Comparison of ENCODE assay signal across 11 mouse cellular contexts in genomic region chr6:54463701-54464458, GRCm38 (mm10). TPM values are rescaled to one million over a fixed set of nuclear protein-coding genes. Genes with fewer than 3 reads are reported as not detected.
DNase-seq lines count a peak whose midpoint lies in the region; ATAC-seq and TF ChIP-seq lines count a peak whose summit lies in the region.
"Had no signal": no experiment of that assay in that cellular context is flagged by ENCODE, and none has a peak within 500 bp of the region (broad histone marks: within the 10 kb centered on the region; RNA-seq: fewer than 3 reads in every experiment).

No protein-coding gene starts in this region.

- 68% methylated on average over 8 of the region's 8 CpGs for WGBS in forebrain, embryonic 11.5 days
- WGBS in forebrain, embryonic 10.5 days = 77% methylated on average over 8 of the region's 8 CpGs
- 52% methylated on average over 8 of the region's 8 CpGs for WGBS in liver, adult 2 months
- 49% methylated on average over 8 of the region's 8 CpGs for WGBS in forebrain, embryonic 14.5 days
- WGBS in lung, postnatal 0 days = 51% methylated on average over 8 of the region's 8 CpGs
- WGBS in kidney, embryonic 16.5 days = 61% methylated on average over 8 of the region's 8 CpGs

- no peak overlapping the region for H3K4me3 ChIP-seq in forebrain, embryonic 11.5 days (ENCODE audit: low read depth, low read length)
- no peak overlapping the region for H3K4me3 ChIP-seq in forebrain, embryonic 10.5 days
- no peak overlapping the region for H3K4me3 ChIP-seq in liver, adult 2 months (ENCODE audit: insufficient read depth, low read depth, low read length)
- no peak overlapping the region for H3K4me3 ChIP-seq in forebrain, embryonic 14.5 days (ENCODE audit: low read depth, low read length)
- no peak overlapping the region for H3K4me3 ChIP-seq in lung, postnatal 0 days (ENCODE audit: low read depth, low read length)
- no peak overlapping the region for H3K4me3 ChIP-seq in kidney, embryonic 16.5 days (ENCODE audit: low read length)

- no peaks in the 10 kb centered on the region for H3K4me1 ChIP-seq in forebrain, embryonic 11.5 days (replicated peaks; ENCODE audit: control insufficient read depth, insufficient read depth, low read length)
- peaks cover 8% of the 10 kb centered on the region for H3K4me1 ChIP-seq in forebrain, embryonic 10.5 days
- peaks cover 24% of the 10 kb centered on the region for H3K4me1 ChIP-seq in liver, adult 2 months (ENCODE audit: control insufficient read depth, insufficient read depth, low read length)
- H3K4me1 ChIP-seq in forebrain, embryonic 14.5 days (ENCODE audit: control insufficient read depth, insufficient read depth, low read length) = peaks cover 12% of the 10 kb centered on the region
- no peaks in the 10 kb centered on the region for H3K4me1 ChIP-seq in lung, postnatal 0 days (ENCODE audit: insufficient read depth, low read depth, low read length)
- H3K4me1 ChIP-seq in kidney, embryonic 16.5 days (ENCODE audit: insufficient read depth, low read length) = no peaks in the 10 kb centered on the region

- H3K27me3 ChIP-seq in forebrain, embryonic 11.5 days (ENCODE audit: control insufficient read depth, insufficient read depth, low read length) = no peaks in the 10 kb centered on the region
- H3K27me3 ChIP-seq in forebrain, embryonic 10.5 days (ENCODE audit: poor library complexity, severe bottlenecking) = peaks cover 4% of the 10 kb centered on the region; the same call in 1 of the 2 replicates
- H3K27me3 ChIP-seq in liver, adult 2 months (ENCODE audit: control insufficient read depth, insufficient read depth, low read length) = no peaks in the 10 kb centered on the region
- H3K27me3 ChIP-seq in forebrain, embryonic 14.5 days (replicated peaks; ENCODE audit: control insufficient read depth, insufficient read depth, low read length) = 0 out of 2 replicates have a peak, but pooled peaks cover 3% of the 10 kb centered on the region
- no peaks in the 10 kb centered on the region for H3K27me3 ChIP-seq in lung, postnatal 0 days (replicated peaks; ENCODE audit: insufficient read depth, low read length)
- no peaks in the 10 kb centered on the region for H3K27me3 ChIP-seq in kidney, embryonic 16.5 days (ENCODE audit: insufficient read depth, low read length)

- H3K27ac ChIP-seq in forebrain, embryonic 11.5 days (ENCODE audit: low read depth, low read length) = no peak overlapping the region
- H3K27ac ChIP-seq in forebrain, embryonic 10.5 days = no peak overlapping the region
- no peak overlapping the region for H3K27ac ChIP-seq in liver, adult 2 months (replicated peaks; ENCODE audit: insufficient read depth, low read depth, low read length)
- H3K27ac ChIP-seq in forebrain, embryonic 14.5 days (ENCODE audit: low read depth, low read length) = no peak overlapping the region
- H3K27ac ChIP-seq in lung, postnatal 0 days (ENCODE audit: low read length) = no peak overlapping the region
- H3K27ac ChIP-seq in kidney, embryonic 16.5 days (ENCODE audit: low read length) = no peak overlapping the region

- H3K9me3 ChIP-seq in forebrain, embryonic 11.5 days (ENCODE audit: control insufficient read depth, low read length) = no peaks in the 10 kb centered on the region
- no peaks in the 10 kb centered on the region for H3K9me3 ChIP-seq in forebrain, embryonic 10.5 days
- no peaks in the 10 kb centered on the region for H3K9me3 ChIP-seq in forebrain, embryonic 14.5 days (replicated peaks; ENCODE audit: control insufficient read depth, low read length)
- H3K9me3 ChIP-seq in lung, postnatal 0 days (ENCODE audit: low read length) = no peaks in the 10 kb centered on the region
- H3K9me3 ChIP-seq in kidney, embryonic 16.5 days (ENCODE audit: low read length) = no peaks in the 10 kb centered on the region

- no peak for TF ChIP-seq POLR2A in liver, adult 2 months (IDR thresholded peaks at IDR 0.05; ENCODE audit: extremely low read depth, insufficient read depth, low read length)

- peak; percentile 29 for DNase-seq in forebrain, embryonic 11.5 days (ENCODE audit: low spot score)
- DNase-seq in forebrain, embryonic 10.5 days (ENCODE audit: extremely low spot score, low spot score) = no peak
- peak; percentile 85 for DNase-seq in liver, adult 2 months (ENCODE audit: extremely low read depth, low read depth, low spot score)
- DNase-seq in liver = no peak
- peak; percentile 82 for DNase-seq in forebrain, embryonic 14.5 days (ENCODE audit: low spot score)
- peak; percentile 77 for DNase-seq in lung, postnatal 0 days (ENCODE audit: low spot score)
- DNase-seq in urinary bladder, postnatal 14 days (ENCODE audit: low spot score) = no peak
- DNase-seq: kidney, adult 2 months had no signal

- H3K79me2 ChIP-seq in liver, adult 2 months (ENCODE audit: control insufficient read depth, insufficient read depth, low read length) = peaks cover 5% of the 10 kb centered on the region; the same call in 1 of the 2 replicates

- no peak for ATAC-seq in forebrain, embryonic 11.5 days (replicated peaks; ENCODE audit: low FRiP score)
- peak; percentile 37; the same call in 1 of the 2 replicates for ATAC-seq in forebrain, embryonic 14.5 days
- peak; percentile 58 for ATAC-seq in lung, postnatal 0 days
- ATAC-seq in kidney, embryonic 16.5 days (ENCODE audit: low FRiP score, low TSS enrichment) = no peak

- TF ChIP-seq EP300 in lung, postnatal 0 days (IDR thresholded peaks at IDR 0.05) = no peak

- no peaks in the 10 kb centered on the region for H3K36me3 ChIP-seq in forebrain, embryonic 11.5 days (ENCODE audit: control insufficient read depth, insufficient read depth, low read length)
- H3K36me3 ChIP-seq in forebrain, embryonic 10.5 days (replicated peaks) = no peaks in the 10 kb centered on the region
- H3K36me3 ChIP-seq in liver, adult 2 months (ENCODE audit: control insufficient read depth, insufficient read depth, low read length) = no peaks in the 10 kb centered on the region
- H3K36me3 ChIP-seq in forebrain, embryonic 14.5 days (ENCODE audit: control insufficient read depth, insufficient read depth, low read length) = no peaks in the 10 kb centered on the region
- H3K36me3 ChIP-seq in lung, postnatal 0 days (ENCODE audit: insufficient read depth, low read length) = no peaks in the 10 kb centered on the region
- H3K36me3 ChIP-seq in kidney, embryonic 16.5 days (ENCODE audit: insufficient read depth, low read length) = no peaks in the 10 kb centered on the region

- TF ChIP-seq CTCF in liver, adult 2 months (IDR thresholded peaks at IDR 0.05; ENCODE audit: low read depth, low read length) = no peak
- no peak for TF ChIP-seq CTCF in lung, postnatal 0 days (IDR thresholded peaks at IDR 0.05)

- no peak overlapping the region for H3K4me2 ChIP-seq in forebrain, embryonic 11.5 days (ENCODE audit: low read depth, low read length, severe bottlenecking)
- no peak overlapping the region for H3K4me2 ChIP-seq in forebrain, embryonic 14.5 days (ENCODE audit: low read length)
- no peak overlapping the region for H3K4me2 ChIP-seq in lung, postnatal 0 days (replicated peaks; ENCODE audit: low read depth, low read length)
- no peak overlapping the region for H3K4me2 ChIP-seq in kidney, embryonic 16.5 days (replicated peaks; ENCODE audit: low read depth, low read length)

- no peak overlapping the region for H3K9ac ChIP-seq in forebrain, embryonic 11.5 days (ENCODE audit: low read length)
- H3K9ac ChIP-seq in liver, adult 2 months (ENCODE audit: low read depth, low read length) = no peak overlapping the region
- no peak overlapping the region for H3K9ac ChIP-seq in forebrain, embryonic 14.5 days (ENCODE audit: low read length)
- no peak overlapping the region for H3K9ac ChIP-seq in lung, postnatal 0 days (replicated peaks; ENCODE audit: low read depth)
- no peak overlapping the region for H3K9ac ChIP-seq in kidney, embryonic 16.5 days (replicated peaks; ENCODE audit: low read length)

RNA-seq across cellular contexts. Expression of gene Wipf3, which starts 34.5 kb away (rescaled TPM):
- polyA plus RNA-seq in forebrain, embryonic 11.5 days (2014; fragmentation: Nextera tagmentation; extraction: Ambion mirVana) = 0.96 and 1.3 TPM in 2 replicates
- 0.72 and 0.90 TPM in 2 replicates for polyA plus RNA-seq in forebrain, embryonic 10.5 days (2016; fragmentation: Nextera tagmentation; extraction: Ambion mirVana)
- 6.0 and 6.4 TPM in 2 replicates for total RNA-seq in liver, adult 2 months (2014; rRNA removed)
- 2.0 and 2.3 TPM in 2 replicates for polyA plus RNA-seq in liver, adult 2 months (2012; rRNA removed)
- 2.6 and 3.0 TPM in 2 replicates for polyA plus RNA-seq in forebrain, embryonic 14.5 days (2014; fragmentation: Nextera tagmentation; extraction: Ambion mirVana)
- 2.7 and 3.7 TPM in 2 replicates for polyA plus RNA-seq in lung, postnatal 0 days (2015; fragmentation: Nextera tagmentation; extraction: Ambion mirVana)
- 3.1 and 3.2 TPM in 2 replicates for polyA plus RNA-seq in kidney, embryonic 16.5 days (2015; fragmentation: Nextera tagmentation; extraction: Ambion mirVana)
- total RNA-seq: megakaryocyte progenitor cell, adult 5-6 weeks; neutrophil, adult 5-6 weeks had no signal

Comparison
In these comparisons a context has a peak if more than half of its experiments do, and no peak if none do; other contexts are left out.
1. ATAC-seq: peak in forebrain, embryonic 14.5 days (single experiment) and lung, postnatal 0 days (single experiment); none in forebrain, embryonic 11.5 days (single experiment) and kidney, embryonic 16.5 days (single experiment).
2. DNase-seq: peak in forebrain, embryonic 11.5 days (single experiment), liver, adult 2 months (single experiment), forebrain, embryonic 14.5 days (single experiment) and lung, postnatal 0 days (single experiment); none in forebrain, embryonic 10.5 days (single experiment), liver (single experiment) and urinary bladder, postnatal 14 days (single experiment).